Mouse (Mus musculus): Measurements from ENCODE around the gene Hmgb3.

GRCm38 (mm10) chrX:71589181-71589580 is 33.5 kb downstream of the Hmgb3 start:
- TF ChIP-seq CTCF (conservative IDR thresholded peaks at IDR 0.05 in 1 of 2, IDR thresholded peaks at IDR 0.05 in 1 of 2; ENCODE audit: low read depth in 2 of 2, low read length in 2 of 2) (no peak), USF2 (conservative IDR thresholded peaks at IDR 0.05; ENCODE audit: low read depth, low read length) (no peak), MAX (IDR thresholded peaks at IDR 0.05; ENCODE audit: low read length) (no peak), ZC3H11A (IDR thresholded peaks at IDR 0.05; ENCODE audit: low read depth, low read length) (no peak), EP300 (IDR thresholded peaks at IDR 0.05; ENCODE audit: low read length) (no peak), HCFC1 (IDR thresholded peaks at IDR 0.05; ENCODE audit: low read depth, low read length) (no peak), POLR2AphosphoS2 (IDR thresholded peaks at IDR 0.05; ENCODE audit: low read depth, low read length) (no peak), RAD21 (IDR thresholded peaks at IDR 0.05; ENCODE audit: low read depth, low read length) (no peak), POLR2A (IDR thresholded peaks at IDR 0.05; ENCODE audit: low read depth, low read length) (no peak), MYC (IDR thresholded peaks at IDR 0.05; ENCODE audit: low read depth, low read length) (no peak), IRF4 (IDR thresholded peaks at IDR 0.05; ENCODE audit: low read depth, low read length) (no peak), SMC3 (IDR thresholded peaks at IDR 0.05; ENCODE audit: low read depth, low read length) (no peak), TBP (conservative IDR thresholded peaks at IDR 0.05; ENCODE audit: low read depth, low read length) (no peak), GABPA (IDR thresholded peaks at IDR 0.05; ENCODE audit: insufficient replicate concordance, low read depth, low read length) (no peak)
